Mouse (Mus musculus) cerebellum, adult 2 months (tissue): ENCODE measurements around the gene Serpina6.

ENCODE experiments used
- CTCF ChIP-seq: fragments of 200-500 bp; IDR thresholded peaks from 2 replicates; pipeline ENCODE4 v1.5.1; 2011; ENCODE audit warnings: low read depth, mild to moderate bottlenecking, control low read depth, low read length, moderate library complexity, borderline replicate concordance; ENCODE audit not compliant: insufficient read depth
- POLR2A ChIP-seq: fragments of 200-500 bp; IDR thresholded peaks from 2 replicates; pipeline ENCODE4 v1.6.1; 2011; ENCODE audit warnings: low read length, control low read depth, borderline replicate concordance; ENCODE audit not compliant: insufficient read depth

DNA sequence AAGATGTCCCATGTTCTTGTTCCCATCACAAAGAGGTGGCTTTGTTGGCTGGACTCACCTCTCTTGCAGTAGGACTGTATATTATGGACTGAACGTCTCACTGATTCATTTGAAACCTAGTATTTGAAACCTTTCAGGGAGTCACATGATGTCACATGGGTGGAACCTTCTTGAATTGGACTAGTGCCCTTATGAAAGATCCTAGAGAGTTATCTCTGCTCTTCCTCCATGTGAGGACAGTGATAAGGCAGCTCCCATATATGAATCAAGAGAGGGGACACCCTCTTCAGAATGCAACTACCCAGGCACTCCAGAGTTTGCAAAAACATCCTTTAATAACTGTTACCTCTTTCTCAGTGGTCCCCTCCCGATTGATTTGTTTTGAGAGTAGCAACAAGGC, 10.7 kb downstream of the Serpina6 start:
- TF ChIP-seq CTCF (no peak), POLR2A (no peak)
